Comparison of ENCODE assay signal across 9 mouse cellular contexts in genomic region chr2:31845512-31845895, GRCm38 (mm10). TPM values are rescaled to one million over a fixed set of nuclear protein-coding genes. Genes with fewer than 3 reads are reported as not detected.
DNase-seq lines count a peak whose midpoint lies in the region; ATAC-seq and TF ChIP-seq lines count a peak whose summit lies in the region.
"Had no signal": no experiment of that assay in that cellular context is flagged by ENCODE, and none has a peak within 500 bp of the region (broad histone marks: within the 10 kb centered on the region; RNA-seq: fewer than 3 reads in every experiment).

No protein-coding gene starts in this region.

- H3K27me3 ChIP-seq in kidney, postnatal 0 days (ENCODE audit: insufficient read depth, low read length): peaks cover 24% of the 10 kb centered on the region
- H3K27me3 ChIP-seq in embryonic facial prominence, embryonic 15.5 days: peaks cover 55% of the 10 kb centered on the region
- peaks cover 42% of the 10 kb centered on the region for H3K27me3 ChIP-seq in intestine, postnatal 0 days (replicated peaks; ENCODE audit: control insufficient read depth, insufficient read depth, low read length)
- H3K27me3 ChIP-seq in neural tube, embryonic 12.5 days (replicated peaks): peaks cover 63% of the 10 kb centered on the region

- peak overlapping the region; percentile 97 for H3K4me2 ChIP-seq in kidney, postnatal 0 days (ENCODE audit: low read length)
- peak overlapping the region; percentile 98 for H3K4me2 ChIP-seq in embryonic facial prominence, embryonic 15.5 days (replicated peaks)
- peak overlapping the region; percentile 96 for H3K4me2 ChIP-seq in intestine, postnatal 0 days (replicated peaks; ENCODE audit: low read depth)
- peak overlapping the region; percentile 93 for H3K4me2 ChIP-seq in neural tube, embryonic 12.5 days (replicated peaks)

- WGBS in kidney, postnatal 0 days: 3% methylated on average over 22 of the region's 26 CpGs
- WGBS in embryonic facial prominence, embryonic 15.5 days: 4% methylated on average over 25 of the region's 26 CpGs
- 3% methylated on average over 26 of the region's 26 CpGs for WGBS in intestine, postnatal 0 days
- WGBS in neural tube, embryonic 12.5 days: 2% methylated on average over 26 of the region's 26 CpGs

- peaks cover 15% of the 10 kb centered on the region for H3K4me1 ChIP-seq in kidney, postnatal 0 days (replicated peaks; ENCODE audit: insufficient read depth, low read length)
- peaks cover 22% of the 10 kb centered on the region for H3K4me1 ChIP-seq in embryonic facial prominence, embryonic 15.5 days
- peaks cover 8% of the 10 kb centered on the region; the same call in 1 of the 2 replicates for H3K4me1 ChIP-seq in intestine, postnatal 0 days (replicated peaks; ENCODE audit: control insufficient read depth, insufficient read depth, low read length)
- H3K4me1 ChIP-seq in neural tube, embryonic 12.5 days: peaks cover 33% of the 10 kb centered on the region

- H3K36me3 ChIP-seq in kidney, postnatal 0 days (ENCODE audit: insufficient read depth, low read length): no peaks in the 10 kb centered on the region
- no peaks in the 10 kb centered on the region for H3K36me3 ChIP-seq in embryonic facial prominence, embryonic 15.5 days
- H3K36me3 ChIP-seq in intestine, postnatal 0 days (ENCODE audit: control insufficient read depth, insufficient read depth): no peaks in the 10 kb centered on the region
- no peaks in the 10 kb centered on the region for H3K36me3 ChIP-seq in neural tube, embryonic 12.5 days

- ATAC-seq in kidney, postnatal 0 days (replicated peaks; ENCODE audit: low FRiP score, low read depth): no peak
- ATAC-seq in embryonic facial prominence, embryonic 15.5 days (ENCODE audit: insufficient number of reproducible peaks, low FRiP score, low TSS enrichment, low read depth): no peak
- ATAC-seq in intestine, postnatal 0 days: no peak
- no peak for ATAC-seq in neural tube, embryonic 12.5 days (ENCODE audit: low FRiP score, low read depth)

- H3K9ac ChIP-seq in kidney, postnatal 0 days (ENCODE audit: low read depth, low read length): peak overlapping the region; percentile 51; the same call in 1 of the 2 replicates
- peak overlapping the region; percentile 16; the same call in 1 of the 2 replicates for H3K9ac ChIP-seq in embryonic facial prominence, embryonic 15.5 days
- H3K9ac ChIP-seq in intestine, postnatal 0 days (ENCODE audit: low read depth, low read length): 0 out of 2 replicates have a peak overlapping the region, but pooled peaks have one; percentile 22
- H3K9ac ChIP-seq in neural tube, embryonic 12.5 days: peak overlapping the region; percentile 57

- H3K9me3 ChIP-seq in kidney, postnatal 0 days (replicated peaks; ENCODE audit: low read length): no peaks in the 10 kb centered on the region
- no peaks in the 10 kb centered on the region for H3K9me3 ChIP-seq in embryonic facial prominence, embryonic 15.5 days (replicated peaks)
- no peaks in the 10 kb centered on the region for H3K9me3 ChIP-seq in intestine, postnatal 0 days (ENCODE audit: control insufficient read depth)
- no peaks in the 10 kb centered on the region for H3K9me3 ChIP-seq in neural tube, embryonic 12.5 days

- no peak for DNase-seq in kidney, postnatal 0 days (ENCODE audit: low spot score)
- no peak for DNase-seq in kidney, postnatal 36 days
- DNase-seq in left cerebral cortex, adult 8-10 months (ENCODE audit: low spot score in 2 of 2): no peak
- no peak for DNase-seq in urinary bladder, adult 18-20 months (ENCODE audit: low spot score in 2 of 2)
- DNase-seq in spleen, postnatal 36 days (ENCODE audit: low spot score in 2 of 2): no peak

- peak overlapping the region; percentile 51 for H3K4me3 ChIP-seq in kidney, postnatal 0 days (replicated peaks; ENCODE audit: low read depth, low read length)
- H3K4me3 ChIP-seq in embryonic facial prominence, embryonic 15.5 days (replicated peaks): peak overlapping the region; percentile 56
- peak overlapping the region; percentile 53 for H3K4me3 ChIP-seq in intestine, postnatal 0 days (ENCODE audit: low read depth, low read length)
- H3K4me3 ChIP-seq in neural tube, embryonic 12.5 days: peak overlapping the region; percentile 45

- TF ChIP-seq CTCF in kidney, postnatal 0 days (IDR thresholded peaks at IDR 0.05; ENCODE audit: low read depth): no peak
- no peak for TF ChIP-seq CTCF in intestine, postnatal 0 days (IDR thresholded peaks at IDR 0.05; ENCODE audit: low read depth)

- H3K27ac ChIP-seq in kidney, postnatal 0 days: no peak overlapping the region
- no peak overlapping the region for H3K27ac ChIP-seq in embryonic facial prominence, embryonic 15.5 days (replicated peaks)
- H3K27ac ChIP-seq in intestine, postnatal 0 days (ENCODE audit: low read depth, low read length): no peak overlapping the region
- H3K27ac ChIP-seq in neural tube, embryonic 12.5 days: no peak overlapping the region
- H3K27ac ChIP-seq: macrophage had no signal

RNA-seq across cellular contexts. Expression of gene Fibcd1, which starts 0.3 kb away (rescaled TPM):
- 0.75 and 0.89 TPM in 2 replicates for polyA plus RNA-seq in kidney, postnatal 0 days (2015; fragmentation: Nextera tagmentation; extraction: Ambion mirVana)
- 0.22 and 0.29 TPM in 2 replicates for polyA plus RNA-seq in embryonic facial prominence, embryonic 15.5 days (2015; fragmentation: Nextera tagmentation; extraction: Ambion mirVana)
- 2.0 and 2.3 TPM in 2 replicates for polyA plus RNA-seq in intestine, postnatal 0 days (2015; fragmentation: Nextera tagmentation; extraction: Ambion mirVana)
- 2.3 and 3.0 TPM in 2 replicates for polyA plus RNA-seq in neural tube, embryonic 12.5 days (2016; fragmentation: Nextera tagmentation; extraction: Ambion mirVana)
- 1 to 10 TPM; 6.9 to 9.0 (median 7.4) TPM for total RNA-seq in left cerebral cortex, adult 8-10 months (2022)
- polyA plus RNA-seq: macrophage had no signal

RNA-seq across cellular contexts. Expression of gene Qrfp, which starts 35.1 kb away (rescaled TPM):
- 0.08 TPM in 2 replicates for polyA plus RNA-seq in kidney, postnatal 0 days (2015; fragmentation: Nextera tagmentation; extraction: Ambion mirVana)
- polyA plus RNA-seq in embryonic facial prominence, embryonic 15.5 days (2015; fragmentation: Nextera tagmentation; extraction: Ambion mirVana): 0.07 TPM in 1 of 2 replicates, not detected in the other
- polyA plus RNA-seq in intestine, postnatal 0 days (2015; fragmentation: Nextera tagmentation; extraction: Ambion mirVana): 0.12 and 0.18 TPM in 2 replicates
- polyA plus RNA-seq in neural tube, embryonic 12.5 days (2016; fragmentation: Nextera tagmentation; extraction: Ambion mirVana): 0.15 and 0.16 TPM in 2 replicates
- total RNA-seq in left cerebral cortex, adult 8-10 months (2022): not detected
- polyA plus RNA-seq: macrophage had no signal

RNA-seq across cellular contexts. Expression of gene Lamc3, which starts 41.6 kb away (rescaled TPM):
- polyA plus RNA-seq in kidney, postnatal 0 days (2015; fragmentation: Nextera tagmentation; extraction: Ambion mirVana): 2.8 TPM in 2 replicates
- 6.1 and 7.2 TPM in 2 replicates for polyA plus RNA-seq in embryonic facial prominence, embryonic 15.5 days (2015; fragmentation: Nextera tagmentation; extraction: Ambion mirVana)
- 0.44 and 0.48 TPM in 2 replicates for polyA plus RNA-seq in intestine, postnatal 0 days (2015; fragmentation: Nextera tagmentation; extraction: Ambion mirVana)
- 8.8 and 9.1 TPM in 2 replicates for polyA plus RNA-seq in neural tube, embryonic 12.5 days (2016; fragmentation: Nextera tagmentation; extraction: Ambion mirVana)
- 1 to 10 TPM; 5.7 to 7.5 (median 6.6) TPM for total RNA-seq in left cerebral cortex, adult 8-10 months (2022)
- polyA plus RNA-seq: macrophage had no signal
